Mouse (Mus musculus) hindbrain, embryonic 14.5 days (tissue): Measurements from ENCODE around the gene Peak1. TPM values are rescaled to one million over a fixed set of nuclear protein-coding genes. Genes with fewer than 3 reads are reported as not detected.

Source experiments
- ATAC-seq: fragments of 200-750 bp; cut with Nextera tagmentation; 2 replicates; pipeline ENCODE4 v1.8.0; 2017; ENCODE audit warnings: moderate number of reproducible peaks, mild to moderate bottlenecking, moderate TSS enrichment, moderate library complexity; ENCODE audit not compliant: low FRiP score
- DNase-seq: peaks from one replicate; pipeline ENCODE4 v3.0.0-alpha.2; 2015; ENCODE audit warnings: low spot score
- H3K27ac ChIP-seq: fragments of 300-500 bp; sonication (generic); 2 replicates; pipeline ENCODE4 v1.5.1; 2014; ENCODE audit warnings: mild to moderate bottlenecking, moderate library complexity
- H3K27me3 ChIP-seq: fragments of 300-500 bp; sonication (generic); 2 replicates; pipeline ENCODE4 v1.6.1; 2014; ENCODE audit warnings: mild to moderate bottlenecking, low read length, mixed read lengths; ENCODE audit not compliant: control insufficient read depth, insufficient read depth
- H3K36me3 ChIP-seq: fragments of 300-500 bp; sonication (generic); replicated peaks from 2 replicates; pipeline ENCODE4 v1.6.1; 2014; ENCODE audit not compliant: control insufficient read depth, insufficient read depth
- H3K4me1 ChIP-seq: fragments of 300-500 bp; sonication (generic); replicated peaks from 2 replicates; pipeline ENCODE4 v1.6.1; 2014; ENCODE audit warnings: antibody characterized with exemption, low read length, mixed read lengths; ENCODE audit not compliant: control insufficient read depth, insufficient read depth
- H3K4me2 ChIP-seq: fragments of 300-500 bp; sonication (generic); replicated peaks from 2 replicates; pipeline ENCODE4 v1.6.1; 2014; ENCODE audit warnings: mild to moderate bottlenecking, moderate library complexity
- H3K4me3 ChIP-seq: fragments of 300-500 bp; sonication (generic); replicated peaks from 2 replicates; pipeline ENCODE4 v1.5.1; 2014; ENCODE audit warnings: mild to moderate bottlenecking, low read length
- H3K9ac ChIP-seq: fragments of 300-500 bp; sonication (generic); 2 replicates; pipeline ENCODE4 v1.6.1; 2014
- H3K9me3 ChIP-seq: fragments of 300-500 bp; sonication (generic); 2 replicates; pipeline ENCODE4 v1.6.1; 2016; ENCODE audit warnings: low read length; ENCODE audit not compliant: control insufficient read depth
- WGBS: fragments of 180-500 bp; shearing (Covaris S2); extraction: QIAGEN DNeasy Blood & Tissue Kit; methylation state at CpG from one replicate; pipeline ENCODE4 v1.1.7; 2014; 5-methylcytosine and 5-hydroxymethylcytosine counted together
- polyA plus RNA-seq: library from polyadenylated mRNA; unstranded; fragments of >200 nt; fragmentation: Nextera tagmentation; extraction: Ambion mirVana; gene quantifications from 2 replicates; pipeline ENCODE4 v1.2.1, GENCODE M21; 2014

Gene Peak1
- polyA plus RNA-seq, 1 experiment from 2014 or later = 7.7 TPM

DNA sequence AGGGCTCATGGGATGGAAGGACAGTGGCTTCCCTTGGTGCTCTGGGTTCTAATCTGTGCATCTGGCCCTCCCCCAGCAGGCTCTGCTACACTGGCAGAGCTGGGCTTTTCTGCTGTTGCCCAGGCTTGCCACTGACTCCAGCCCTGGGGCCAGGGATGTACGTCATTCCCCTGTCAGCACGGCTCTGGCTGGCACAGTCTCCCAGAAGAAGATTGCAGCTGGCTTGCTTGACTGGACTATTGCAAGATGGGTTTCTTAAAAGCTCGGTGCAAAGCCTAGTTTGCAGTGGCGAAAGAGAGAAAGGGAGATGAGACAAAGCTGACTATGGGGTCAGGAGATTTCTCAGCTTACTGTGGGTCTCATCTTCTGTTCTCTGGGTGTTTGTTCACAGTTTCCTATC is 240.5 kb downstream of the Peak1 start:
- no peak overlapping the region for H3K27ac ChIP-seq

DNA sequence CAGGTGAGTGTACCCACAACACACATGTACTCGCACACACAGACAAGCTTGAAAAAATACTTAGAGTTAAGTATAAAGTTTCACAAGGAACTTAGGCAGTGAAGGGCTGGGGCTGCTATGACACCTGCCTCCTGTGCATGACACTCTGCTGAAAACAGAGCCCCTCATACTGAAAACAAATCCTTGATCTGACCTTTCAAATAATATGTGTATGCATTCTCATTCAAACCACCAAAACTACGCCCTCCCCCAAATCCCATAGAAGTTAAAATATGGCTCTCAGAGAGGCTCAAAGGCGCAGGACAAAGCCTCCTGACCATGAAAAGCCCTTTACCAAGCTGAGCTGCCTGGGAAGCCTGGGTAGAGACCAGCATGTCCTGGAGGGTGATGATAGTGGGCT is 242.6 kb downstream of the Peak1 start:
- no peaks in the 10 kb centered on the region for H3K27me3 ChIP-seq
- H3K4me1 ChIP-seq = peaks cover 3% of the 10 kb centered on the region
- no peak overlapping the region for H3K4me3 ChIP-seq
- WGBS = 89% methylated on average over 3 of the region's 3 CpGs
- DNase-seq (no peak), ATAC-seq (no peak)
- no peaks in the 10 kb centered on the region for H3K9me3 ChIP-seq
- H3K27ac ChIP-seq = no peak overlapping the region
- H3K36me3 ChIP-seq = no peaks in the 10 kb centered on the region
- no peak overlapping the region for H3K4me2 ChIP-seq
- H3K9ac ChIP-seq = no peak overlapping the region

More for the DNA sequence above, 240.5 kb downstream of the Peak1 start:
- Histone ChIP-seq H3K4me1 (peaks cover 7% of the 10 kb centered on the region), H3K9me3 (no peaks in the 10 kb centered on the region), H3K4me2 (no peak overlapping the region), H3K27me3 (no peaks in the 10 kb centered on the region), H3K4me3 (no peak overlapping the region), H3K36me3 (no peaks in the 10 kb centered on the region), H3K9ac (no peak overlapping the region)
- no peak for DNase-seq
- ATAC-seq = no peak
- 68% methylated on average over 4 of the region's 4 CpGs for WGBS

DNA sequence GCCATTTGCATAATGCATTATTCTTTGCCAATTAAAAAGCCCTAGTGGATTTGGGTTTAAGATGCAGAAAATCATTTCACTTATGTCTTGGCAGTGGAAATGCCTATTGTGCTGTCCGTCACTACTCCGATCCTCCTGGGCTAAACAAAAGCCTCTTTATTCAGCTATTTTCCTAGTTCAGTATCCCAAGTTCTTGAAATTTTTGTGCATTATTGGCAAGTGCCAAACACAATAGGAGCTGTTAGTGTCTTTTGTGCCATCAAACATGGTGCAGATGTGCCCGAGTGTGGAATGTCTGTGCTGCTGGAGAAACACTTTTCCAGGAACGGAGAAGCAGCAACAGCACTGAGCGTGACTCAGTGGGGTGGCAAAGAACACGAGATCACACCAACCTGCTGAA is 250.2 kb downstream of the Peak1 start:
- 12% methylated on average over 6 of the region's 6 CpGs for WGBS
- Histone ChIP-seq H3K9me3 (no peaks in the 10 kb centered on the region), H3K27me3 (no peaks in the 10 kb centered on the region), H3K4me1 (peaks cover 9% of the 10 kb centered on the region; the same call in 1 of the 2 replicates), H3K27ac (no peak overlapping the region), H3K9ac (no peak overlapping the region), H3K4me2 (no peak overlapping the region), H3K36me3 (no peaks in the 10 kb centered on the region), H3K4me3 (no peak overlapping the region)
- ATAC-seq (no peak), DNase-seq (no peak)

DNA sequence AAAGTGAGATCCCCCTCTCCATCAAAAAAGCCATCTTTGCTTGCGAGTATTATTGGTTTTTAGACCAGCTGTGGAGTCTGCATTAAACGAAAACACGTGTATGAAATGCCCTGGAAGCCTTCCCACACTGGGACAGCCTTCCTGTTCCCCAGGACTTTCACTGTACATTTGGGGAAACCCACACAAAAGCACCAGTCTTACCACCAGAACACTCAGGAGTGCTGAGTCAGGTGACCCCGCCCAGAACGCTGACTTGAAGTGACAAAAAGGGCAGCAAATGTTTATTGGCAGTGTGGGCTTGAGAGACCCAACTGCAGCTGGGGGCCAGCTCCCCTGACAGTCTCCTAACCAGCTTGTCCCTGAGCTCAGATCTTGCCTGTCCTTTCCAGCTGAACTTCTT is 251.7 kb downstream of the Peak1 start:
- no peak for DNase-seq
- Histone ChIP-seq H3K27me3 (no peaks in the 10 kb centered on the region), H3K4me1 (peaks cover 16% of the 10 kb centered on the region), H3K4me2 (no peak overlapping the region), H3K4me3 (no peak overlapping the region), H3K27ac (no peak overlapping the region), H3K9ac (no peak overlapping the region), H3K36me3 (no peaks in the 10 kb centered on the region), H3K9me3 (no peaks in the 10 kb centered on the region)
- ATAC-seq = no peak
- 65% methylated on average over 5 of the region's 5 CpGs for WGBS

DNA sequence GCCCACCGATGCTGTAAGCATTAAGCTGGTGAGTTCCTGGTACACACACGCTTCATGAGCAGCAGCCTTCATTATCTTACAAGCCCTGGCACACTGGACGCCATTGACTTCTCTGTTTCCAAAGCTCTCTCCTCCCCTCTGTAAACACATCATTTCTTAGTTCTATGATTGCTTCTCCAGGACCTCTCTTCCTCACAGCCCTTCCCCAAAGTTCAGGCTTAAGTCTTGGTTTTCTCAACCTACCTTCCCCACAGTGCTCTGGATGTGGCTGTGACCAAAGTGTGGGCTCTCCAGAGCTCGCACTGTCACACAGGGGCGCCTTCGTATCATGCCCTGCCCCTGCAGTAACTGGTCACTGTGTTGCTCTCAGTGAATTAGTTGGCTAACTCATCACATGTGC is 252.5 kb downstream of the Peak1 start, which contains the start of gene Tspan3:
Tspan3 (minus strand) TSS at position 101 of the 400 bp plus-strand sequence.
- Histone ChIP-seq H3K9me3 (no peaks in the 10 kb centered on the region), H3K4me1 (peaks cover 18% of the 10 kb centered on the region), H3K4me3 (no peak within 1 kb of the TSS), H3K27me3 (no peaks in the 10 kb centered on the region), H3K4me2 (no peak within 1 kb of the TSS), H3K9ac (no peak within 1 kb of the TSS), H3K36me3 (no peaks in the 10 kb centered on the region), H3K27ac (no peak within 1 kb of the TSS)
- ATAC-seq (no peak), DNase-seq (no peak)
- 96% methylated on average over 6 of the region's 6 CpGs for WGBS

DNA sequence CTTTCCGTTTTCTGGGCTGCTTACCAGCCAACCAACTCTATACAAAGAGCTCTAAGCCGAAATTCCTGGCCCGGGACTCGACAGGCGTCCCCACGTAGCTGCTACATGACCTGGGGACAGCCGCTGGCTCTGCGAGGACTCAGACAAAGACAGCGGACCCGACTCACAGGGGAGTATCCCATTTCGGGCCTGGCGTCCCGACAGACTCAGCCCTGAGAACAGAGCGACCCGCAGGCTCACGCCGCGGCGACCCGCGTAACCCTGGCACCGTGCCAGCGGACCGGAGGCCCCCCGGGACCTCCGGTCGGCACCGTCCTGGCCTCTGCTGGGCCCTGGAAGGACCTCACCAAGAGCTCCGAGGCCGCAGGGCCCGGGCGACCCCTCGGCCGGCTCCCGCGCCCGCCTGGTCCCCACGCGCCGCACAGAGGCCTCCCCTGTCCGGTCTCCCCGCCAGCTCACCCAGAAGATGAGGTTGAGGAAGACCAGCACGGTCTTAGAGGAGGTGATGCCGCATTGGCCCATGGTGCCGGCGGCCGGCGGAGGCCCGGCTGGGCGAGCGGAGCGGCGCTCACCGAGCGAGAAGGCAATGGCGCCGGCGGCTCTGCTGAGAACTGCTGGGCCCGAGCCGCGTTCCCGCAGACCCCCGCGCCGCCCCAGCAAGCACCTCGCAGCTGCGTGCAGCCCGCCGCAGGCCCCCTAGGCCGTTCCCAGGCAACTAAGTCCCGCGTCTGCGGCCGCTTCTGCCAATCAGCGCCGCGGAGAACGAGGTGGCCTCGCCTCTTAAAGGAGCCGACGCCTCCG is 257.3 kb downstream of the Peak1 start:
- peak overlapping the region; percentile 99 for H3K9ac ChIP-seq
- no peaks in the 10 kb centered on the region for H3K27me3 ChIP-seq
- H3K4me1 ChIP-seq = peaks cover 25% of the 10 kb centered on the region
- H3K4me3 ChIP-seq = peak overlapping the region; percentile 91
- peak overlapping the region; percentile 98 for H3K27ac ChIP-seq
- WGBS = under 1% methylated on average over 82 of the region's 82 CpGs
- H3K36me3 ChIP-seq = no peaks in the 10 kb centered on the region
- DNase-seq (peak; percentile 94), ATAC-seq (peak; percentile 96)
- no peaks in the 10 kb centered on the region for H3K9me3 ChIP-seq
- H3K4me2 ChIP-seq = peak overlapping the region; percentile 89

DNA sequence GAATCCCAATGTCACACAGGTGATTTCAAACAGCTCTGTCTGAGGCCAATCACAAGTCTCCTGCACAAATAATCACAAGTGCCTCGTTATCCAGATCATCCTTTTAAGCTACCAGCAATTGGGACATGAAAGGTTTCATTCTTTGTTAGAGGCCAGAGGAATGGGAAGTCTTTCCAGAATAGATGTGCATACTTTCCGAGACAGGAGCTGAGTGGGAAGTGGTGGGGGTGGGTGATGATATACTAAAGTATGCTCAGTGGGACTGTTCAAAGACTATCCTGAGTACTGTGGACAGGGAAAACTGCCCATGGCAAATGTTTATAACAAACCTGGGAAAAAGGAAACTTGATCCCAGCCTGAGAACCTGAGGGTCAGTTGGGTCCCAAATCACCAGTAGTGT is 258.4 kb downstream of the Peak1 start:
- H3K4me1 ChIP-seq = peaks cover 25% of the 10 kb centered on the region
- H3K36me3 ChIP-seq = no peaks in the 10 kb centered on the region
- peak overlapping the region; percentile 99 for H3K9ac ChIP-seq
- ATAC-seq (no peak), DNase-seq (no peak)
- H3K4me2 ChIP-seq = peak overlapping the region; percentile 89
- H3K9me3 ChIP-seq = no peaks in the 10 kb centered on the region
- H3K4me3 ChIP-seq = peak overlapping the region; percentile 91
- no peak overlapping the region for H3K27ac ChIP-seq
- 11% methylated on average over 2 of the region's 2 CpGs for WGBS
- H3K27me3 ChIP-seq = no peaks in the 10 kb centered on the region

DNA sequence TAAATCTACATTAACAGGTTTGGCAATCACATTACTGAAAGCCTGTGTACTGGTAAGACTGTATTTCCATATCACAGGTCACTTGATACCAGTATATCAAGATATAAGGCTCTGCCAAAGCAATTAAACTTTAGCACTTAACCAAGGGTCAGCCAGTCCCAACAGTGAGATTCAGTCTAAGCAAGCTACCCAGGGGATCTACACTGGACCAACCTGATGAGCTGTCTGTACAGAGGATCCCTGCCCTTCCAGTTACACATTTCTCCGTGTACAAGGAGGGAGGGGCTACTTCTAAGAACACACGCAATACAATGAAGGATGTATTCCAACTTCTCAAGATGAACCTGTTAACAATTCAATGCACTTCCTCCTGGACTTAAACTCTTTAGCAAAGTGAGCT is 259.8 kb downstream of the Peak1 start:
- Histone ChIP-seq H3K36me3 (no peaks in the 10 kb centered on the region), H3K9me3 (no peaks in the 10 kb centered on the region), H3K9ac (no peak overlapping the region), H3K27me3 (no peaks in the 10 kb centered on the region), H3K4me1 (peaks cover 31% of the 10 kb centered on the region), H3K4me2 (0 out of 2 replicates have a peak overlapping the region, but pooled peaks have one; percentile 11), H3K27ac (no peak overlapping the region), H3K4me3 (no peak overlapping the region)
- no peak for DNase-seq
- WGBS = 72% methylated on average over 2 of the region's 2 CpGs
- no peak for ATAC-seq

DNA sequence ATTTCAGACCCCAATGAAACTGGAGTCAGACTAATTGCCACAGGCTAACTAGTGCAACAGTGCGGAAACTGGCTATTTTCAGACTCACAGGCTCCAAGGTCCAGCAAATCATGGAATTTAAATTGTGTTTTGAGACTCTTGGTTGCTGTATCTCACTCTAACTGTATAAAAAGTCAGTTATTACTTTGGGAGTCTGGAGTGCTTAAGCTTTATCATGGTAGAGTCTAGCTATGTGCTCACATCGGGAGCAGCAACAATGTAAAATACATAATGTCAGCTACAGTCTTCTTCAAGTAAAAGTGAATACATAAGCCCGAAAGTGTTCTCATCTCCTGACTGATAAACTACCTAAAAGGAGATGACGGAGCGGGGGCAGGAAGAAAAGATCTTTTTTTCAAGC is 263.3 kb downstream of the Peak1 start:
- WGBS = 95% methylated on average over 5 of the region's 5 CpGs
- no peak overlapping the region for H3K27ac ChIP-seq
- no peak overlapping the region for H3K4me3 ChIP-seq
- H3K4me2 ChIP-seq = no peak overlapping the region
- no peaks in the 10 kb centered on the region; the same call in 1 of the 2 replicates for H3K36me3 ChIP-seq
- no peaks in the 10 kb centered on the region for H3K27me3 ChIP-seq
- peaks cover 34% of the 10 kb centered on the region for H3K4me1 ChIP-seq
- no peak for ATAC-seq
- no peak for DNase-seq
- no peaks in the 10 kb centered on the region for H3K9me3 ChIP-seq
- no peak overlapping the region for H3K9ac ChIP-seq
